Mouse (Mus musculus): ENCODE measurements around the gene Prkg1. TPM values are rescaled to one million over a fixed set of nuclear protein-coding genes. Genes with fewer than 3 reads are reported as not detected.

Prkg1 gene
- polyA plus RNA-seq, 1 experiment: 0.15 TPM

- H3K4me3 ChIP-seq (ENCODE audit: insufficient read depth, low read length): no peak overlapping the region
- H3K27ac ChIP-seq (ENCODE audit: insufficient read depth, low read depth, low read length): no peak overlapping the region
- no peaks in the 10 kb centered on the region for H3K4me1 ChIP-seq (ENCODE audit: control insufficient read depth, insufficient read depth, low read length)
- TF ChIP-seq POLR2A (IDR thresholded peaks at IDR 0.05; ENCODE audit: borderline replicate concordance, low read depth, low read length) (no peak), CTCF (IDR thresholded peaks at IDR 0.05; ENCODE audit: low read depth, low read length) (no peak)
Measured at GRCm38 (mm10) chr19:30982436-30982835, 782.4 kb downstream of the Prkg1 start.

GRCm38 (mm10) chr19:30978096-30978495, 786.7 kb downstream of the Prkg1 start:
- Histone ChIP-seq H3K27ac (ENCODE audit: insufficient read depth, low read depth, low read length) (no peak overlapping the region), H3K4me1 (ENCODE audit: control insufficient read depth, insufficient read depth, low read length) (no peaks in the 10 kb centered on the region), H3K4me3 (ENCODE audit: insufficient read depth, low read length) (no peak overlapping the region)
- TF ChIP-seq CTCF (IDR thresholded peaks at IDR 0.05; ENCODE audit: low read depth, low read length) (no peak), POLR2A (IDR thresholded peaks at IDR 0.05; ENCODE audit: borderline replicate concordance, low read depth, low read length) (no peak)

GRCm38 (mm10) chr19:30950610-30951009, 814.2 kb downstream of the Prkg1 start:
- no peak for TF ChIP-seq POLR2A (IDR thresholded peaks at IDR 0.05; ENCODE audit: borderline replicate concordance, low read depth, low read length)
- TF ChIP-seq CTCF (IDR thresholded peaks at IDR 0.05; ENCODE audit: low read depth, low read length): no peak
- H3K4me3 ChIP-seq (ENCODE audit: insufficient read depth, low read length): no peak overlapping the region

GRCm38 (mm10) chr19:30948202-30948601, 816.6 kb downstream of the Prkg1 start:
- Histone ChIP-seq H3K4me1 (ENCODE audit: control insufficient read depth, insufficient read depth, low read length) (no peaks in the 10 kb centered on the region), H3K27ac (ENCODE audit: insufficient read depth, low read depth, low read length) (no peak overlapping the region), H3K4me3 (ENCODE audit: insufficient read depth, low read length) (no peak overlapping the region)
- TF ChIP-seq CTCF (IDR thresholded peaks at IDR 0.05; ENCODE audit: low read depth, low read length) (no peak), POLR2A (IDR thresholded peaks at IDR 0.05; ENCODE audit: borderline replicate concordance, low read depth, low read length) (no peak)

More at GRCm38 (mm10) chr19:30950610-30951009, 814.2 kb downstream of the Prkg1 start:
- Histone ChIP-seq H3K27ac (ENCODE audit: insufficient read depth, low read depth, low read length) (no peak overlapping the region), H3K4me1 (ENCODE audit: control insufficient read depth, insufficient read depth, low read length) (no peaks in the 10 kb centered on the region)

- no peak for TF ChIP-seq CTCF (IDR thresholded peaks at IDR 0.05; ENCODE audit: low read depth, low read length)
- TF ChIP-seq POLR2A (IDR thresholded peaks at IDR 0.05; ENCODE audit: borderline replicate concordance, low read depth, low read length): no peak
- Histone ChIP-seq H3K4me3 (ENCODE audit: insufficient read depth, low read length) (no peak overlapping the region), H3K27ac (ENCODE audit: insufficient read depth, low read depth, low read length) (no peak overlapping the region), H3K4me1 (ENCODE audit: control insufficient read depth, insufficient read depth, low read length) (no peaks in the 10 kb centered on the region)
Measured at GRCm38 (mm10) chr19:30942369-30942992, 822.4 kb downstream of the Prkg1 start.

- TF ChIP-seq POLR2A (IDR thresholded peaks at IDR 0.05; ENCODE audit: borderline replicate concordance, low read depth, low read length) (no peak), CTCF (IDR thresholded peaks at IDR 0.05; ENCODE audit: low read depth, low read length) (no peak)
- Histone ChIP-seq H3K4me1 (ENCODE audit: control insufficient read depth, insufficient read depth, low read length) (no peaks in the 10 kb centered on the region), H3K27ac (ENCODE audit: insufficient read depth, low read depth, low read length) (no peak overlapping the region), H3K4me3 (ENCODE audit: insufficient read depth, low read length) (no peak overlapping the region)
Measured at GRCm38 (mm10) chr19:30938058-30938457, 826.8 kb downstream of the Prkg1 start.

GRCm38 (mm10) chr19:30931469-30932192, 833.2 kb downstream of the Prkg1 start:
- Histone ChIP-seq H3K4me1 (ENCODE audit: control insufficient read depth, insufficient read depth, low read length) (no peaks in the 10 kb centered on the region), H3K4me3 (ENCODE audit: insufficient read depth, low read length) (no peak overlapping the region), H3K27ac (ENCODE audit: insufficient read depth, low read depth, low read length) (no peak overlapping the region)
- TF ChIP-seq CTCF (IDR thresholded peaks at IDR 0.05; ENCODE audit: low read depth, low read length): no peak
- no peak for TF ChIP-seq POLR2A (IDR thresholded peaks at IDR 0.05; ENCODE audit: borderline replicate concordance, low read depth, low read length)

- H3K4me1 ChIP-seq (ENCODE audit: control insufficient read depth, insufficient read depth, low read length): no peaks in the 10 kb centered on the region
- TF ChIP-seq CTCF (IDR thresholded peaks at IDR 0.05; ENCODE audit: low read depth, low read length) (no peak), POLR2A (IDR thresholded peaks at IDR 0.05; ENCODE audit: borderline replicate concordance, low read depth, low read length) (no peak)
- no peak overlapping the region for H3K27ac ChIP-seq (ENCODE audit: insufficient read depth, low read depth, low read length)
- H3K4me3 ChIP-seq (ENCODE audit: insufficient read depth, low read length): no peak overlapping the region
Measured at GRCm38 (mm10) chr19:30924032-30924431, 840.8 kb downstream of the Prkg1 start.

GRCm38 (mm10) chr19:30902290-30902689, 862.5 kb downstream of the Prkg1 start:
- H3K4me3 ChIP-seq (ENCODE audit: insufficient read depth, low read length): no peak overlapping the region
- H3K4me1 ChIP-seq (ENCODE audit: control insufficient read depth, insufficient read depth, low read length): no peaks in the 10 kb centered on the region
- TF ChIP-seq POLR2A (IDR thresholded peaks at IDR 0.05; ENCODE audit: borderline replicate concordance, low read depth, low read length) (no peak), CTCF (IDR thresholded peaks at IDR 0.05; ENCODE audit: low read depth, low read length) (peak; percentile 22; the same call in 1 of the 2 replicates)
- H3K27ac ChIP-seq (ENCODE audit: insufficient read depth, low read depth, low read length): no peak overlapping the region

GRCm38 (mm10) chr19:30901025-30901424, 863.8 kb downstream of the Prkg1 start:
- Histone ChIP-seq H3K27ac (ENCODE audit: insufficient read depth, low read depth, low read length) (no peak overlapping the region), H3K4me1 (ENCODE audit: control insufficient read depth, insufficient read depth, low read length) (no peaks in the 10 kb centered on the region), H3K4me3 (ENCODE audit: insufficient read depth, low read length) (no peak overlapping the region)
- TF ChIP-seq CTCF (IDR thresholded peaks at IDR 0.05; ENCODE audit: low read depth, low read length) (no peak), POLR2A (IDR thresholded peaks at IDR 0.05; ENCODE audit: borderline replicate concordance, low read depth, low read length) (no peak)
